Mouse (Mus musculus) liver, adult 10 weeks (tissue): ENCODE measurements around the gene 1190007I07Rik. TPM values are rescaled to one million over a fixed set of nuclear protein-coding genes. Genes with fewer than 3 reads are reported as not detected.

Experiments used
- polyA plus RNA-seq: library from polyadenylated mRNA; stranded (reverse); fragments of 350-450 nt; fragmentation: Illumina TruSeq; extraction: RNeasy Lipid Tissue Mini Kit (QIAGEN cat#74804); gene quantifications from one replicate; pipeline ENCODE4 v1.2.3, GENCODE M21; 2014; ENCODE audit warnings: low read depth, low replicate concordance

Gene 1190007I07Rik
- 22.1 TPM for polyA plus RNA-seq

GRCm38 (mm10) chr10:82622671-82623552, at the start of gene 1190007I07Rik:
TSS of gene 1190007I07Rik (minus strand) at chr10:82623228.

GRCm38 (mm10) chr10:82629586-82630255, 6.7 kb upstream of the 1190007I07Rik start, which contains the start of gene Tdg:
TSS of gene Tdg (plus strand) at chr10:82629828.

Other genes with a start within 250 kb of the 1190007I07Rik start
- not detected for gene Gm1553, start 130.6 kb downstream of the 1190007I07Rik start, polyA plus RNA-seq
- gene Tdg, start 6.6 kb upstream of the 1190007I07Rik start, polyA plus RNA-seq: 17.2 TPM
- gene Glt8d2, start 67.4 kb upstream of the 1190007I07Rik start, polyA plus RNA-seq: not detected
- gene Hcfc2, start 72.9 kb upstream of the 1190007I07Rik start, polyA plus RNA-seq: 27.2 TPM
- gene Nfyb, start 140.9 kb upstream of the 1190007I07Rik start, polyA plus RNA-seq: 57.0 TPM
- 61.8 TPM for gene Txnrd1, start 210.7 kb upstream of the 1190007I07Rik start, polyA plus RNA-seq
- 0.40 TPM for gene Eid3, start 243.4 kb upstream of the 1190007I07Rik start, polyA plus RNA-seq